Mouse (Mus musculus) hindbrain, embryonic 16.5 days (tissue): ENCODE results near the gene Cx3cr1. TPM values are rescaled to one million over a fixed set of nuclear protein-coding genes. Genes with fewer than 3 reads are reported as not detected.

Experiments
- ATAC-seq: fragments of 200-750 bp; cut with Nextera tagmentation; 2 replicates; pipeline ENCODE4 v1.8.0; 2017; ENCODE audit warnings: moderate TSS enrichment, moderate library complexity
- H3K27ac ChIP-seq: fragments of 300-500 bp; sonication (generic); 2 replicates; pipeline ENCODE4 v1.5.1; 2014; ENCODE audit warnings: low read depth, mild to moderate bottlenecking, control low read depth, low read length, moderate library complexity
- H3K27me3 ChIP-seq: fragments of 300-500 bp; sonication (generic); replicated peaks from 2 replicates; pipeline ENCODE4 v1.6.1; 2014; ENCODE audit warnings: low read length; ENCODE audit not compliant: control insufficient read depth, insufficient read depth
- H3K36me3 ChIP-seq: fragments of 300-500 bp; sonication (generic); 2 replicates; pipeline ENCODE4 v1.6.1; 2014; ENCODE audit warnings: mild to moderate bottlenecking, low read length, moderate library complexity, mixed read lengths; ENCODE audit not compliant: control insufficient read depth, insufficient read depth
- H3K4me1 ChIP-seq: fragments of 300-500 bp; sonication (generic); 2 replicates; pipeline ENCODE4 v1.6.1; 2014; ENCODE audit warnings: low read depth, low read length; ENCODE audit not compliant: control insufficient read depth, insufficient read depth
- H3K4me2 ChIP-seq: fragments of 300-500 bp; sonication (generic); 2 replicates; pipeline ENCODE4 v1.6.1; 2014; ENCODE audit warnings: mild to moderate bottlenecking, low read length, control low read depth, moderate library complexity
- H3K4me3 ChIP-seq: fragments of 300-500 bp; sonication (generic); 2 replicates; pipeline ENCODE4 v1.5.1; 2014; ENCODE audit warnings: mild to moderate bottlenecking, low read length, control low read depth, moderate library complexity
- H3K9ac ChIP-seq: fragments of 300-500 bp; sonication (generic); 2 replicates; pipeline ENCODE4 v1.6.1; 2014; ENCODE audit warnings: low read depth, mild to moderate bottlenecking, control low read depth, low read length, moderate library complexity
- H3K9me3 ChIP-seq: fragments of 300-500 bp; sonication (generic); 2 replicates; pipeline ENCODE4 v1.6.1; 2014; ENCODE audit warnings: mild to moderate bottlenecking, low read length, moderate library complexity; ENCODE audit not compliant: control insufficient read depth
- WGBS: fragments of 180-500 bp; shearing (Covaris S2); extraction: QIAGEN DNeasy Blood & Tissue Kit; methylation state at CpG from one replicate; pipeline ENCODE4 v1.1.7; 2014; 5-methylcytosine and 5-hydroxymethylcytosine counted together
- polyA plus RNA-seq: library from polyadenylated mRNA; unstranded; fragments of >200 nt; fragmentation: Nextera tagmentation; extraction: Ambion mirVana; gene quantifications from 2 replicates; pipeline ENCODE4 v1.2.1, GENCODE M21; 2015

Cx3cr1 gene
- polyA plus RNA-seq, 1 experiment from 2014 or later = 10.0 TPM

DNA sequence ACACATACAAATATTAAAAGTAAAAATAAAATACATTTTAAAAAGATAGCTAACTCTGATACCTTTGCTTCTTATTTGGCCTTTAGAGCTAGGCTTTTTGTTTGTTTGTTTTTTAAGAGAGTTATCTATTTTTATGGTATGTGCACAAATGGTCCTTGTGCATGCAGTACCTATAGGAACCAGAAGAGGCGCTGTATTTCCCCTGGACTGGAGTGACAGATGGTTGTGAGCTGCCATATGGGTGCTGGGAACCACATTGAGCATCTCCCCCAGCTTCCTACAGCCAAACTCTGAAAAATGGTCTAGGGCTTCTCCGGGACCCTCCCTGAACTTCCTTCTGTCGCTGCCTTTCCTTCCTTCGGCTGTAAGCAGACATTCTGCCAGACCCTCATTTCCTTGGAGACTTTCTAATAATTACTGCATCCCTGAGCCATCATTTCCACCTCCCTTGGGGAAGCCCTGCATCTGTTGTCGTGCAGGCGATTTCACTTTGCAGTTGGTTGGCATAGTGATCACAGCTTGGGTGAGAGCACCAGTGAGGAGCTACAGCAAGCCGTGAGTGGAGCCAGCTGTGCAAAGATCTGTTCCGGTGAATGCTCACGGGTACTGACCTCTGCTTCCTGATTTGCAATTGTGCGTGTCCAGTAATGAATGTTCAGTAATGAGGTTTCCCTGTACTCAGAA lies 217.2 kb downstream of the Cx3cr1 start:
- WGBS = 31% methylated on average over 10 of the region's 10 CpGs
- H3K4me2 ChIP-seq = no peak overlapping the region

More for the DNA sequence above, 217.2 kb downstream of the Cx3cr1 start:
- Histone ChIP-seq H3K27ac (peak overlapping the region; percentile 34; the same call in 1 of the 2 replicates), H3K4me1 (peaks cover 6% of the 10 kb centered on the region; the same call in 1 of the 2 replicates), H3K27me3 (no peaks in the 10 kb centered on the region), H3K36me3 (no peaks in the 10 kb centered on the region), H3K9ac (no peak overlapping the region), H3K9me3 (no peaks in the 10 kb centered on the region), H3K4me3 (no peak overlapping the region)
- peak; percentile 75 for ATAC-seq

Other genes with a start within 250 kb of the Cx3cr1 start
- 0.35 and 0.46 TPM in 2 replicates for gene Scn11a, start 244.4 kb downstream of the Cx3cr1 start, polyA plus RNA-seq
- 59.2 and 64.6 TPM in 2 replicates for gene Wdr48, start 175.0 kb downstream of the Cx3cr1 start, polyA plus RNA-seq
- 33.1 and 36.0 TPM in 2 replicates for gene Gorasp1, start 132.3 kb downstream of the Cx3cr1 start, polyA plus RNA-seq
- gene Ttc21a, start 132.3 kb downstream of the Cx3cr1 start, polyA plus RNA-seq = 1.1 and 1.4 TPM in 2 replicates
- gene Csrnp1, start 85.2 kb downstream of the Cx3cr1 start, polyA plus RNA-seq = 1.8 and 2.7 TPM in 2 replicates
- gene Xirp1, start 46.3 kb downstream of the Cx3cr1 start, polyA plus RNA-seq = 0.35 TPM in 1 of 2 replicates, not detected in the other
- not detected in 2 replicates for gene Ccr8, start 22.2 kb upstream of the Cx3cr1 start, polyA plus RNA-seq
- 48.1 and 48.6 TPM in 2 replicates for gene Slc25a38, start 40.5 kb upstream of the Cx3cr1 start, polyA plus RNA-seq
- gene Rpsa, start 57.8 kb upstream of the Cx3cr1 start, polyA plus RNA-seq = 939 and 943 TPM in 2 replicates
- 0.20 and 0.21 TPM in 2 replicates for gene Mobp, start 79.8 kb upstream of the Cx3cr1 start, polyA plus RNA-seq
- 7.3 and 8.1 TPM in 2 replicates for gene Myrip, start 231.6 kb upstream of the Cx3cr1 start, polyA plus RNA-seq